Mouse (Mus musculus): ENCODE data around the gene Narfl.
"Not testable (repeated sequence)": the region's sequence is repeated elsewhere in the genome, so short reads cannot be mapped to it uniquely, and the experiment has no call there.

Gene Narfl

DNA sequence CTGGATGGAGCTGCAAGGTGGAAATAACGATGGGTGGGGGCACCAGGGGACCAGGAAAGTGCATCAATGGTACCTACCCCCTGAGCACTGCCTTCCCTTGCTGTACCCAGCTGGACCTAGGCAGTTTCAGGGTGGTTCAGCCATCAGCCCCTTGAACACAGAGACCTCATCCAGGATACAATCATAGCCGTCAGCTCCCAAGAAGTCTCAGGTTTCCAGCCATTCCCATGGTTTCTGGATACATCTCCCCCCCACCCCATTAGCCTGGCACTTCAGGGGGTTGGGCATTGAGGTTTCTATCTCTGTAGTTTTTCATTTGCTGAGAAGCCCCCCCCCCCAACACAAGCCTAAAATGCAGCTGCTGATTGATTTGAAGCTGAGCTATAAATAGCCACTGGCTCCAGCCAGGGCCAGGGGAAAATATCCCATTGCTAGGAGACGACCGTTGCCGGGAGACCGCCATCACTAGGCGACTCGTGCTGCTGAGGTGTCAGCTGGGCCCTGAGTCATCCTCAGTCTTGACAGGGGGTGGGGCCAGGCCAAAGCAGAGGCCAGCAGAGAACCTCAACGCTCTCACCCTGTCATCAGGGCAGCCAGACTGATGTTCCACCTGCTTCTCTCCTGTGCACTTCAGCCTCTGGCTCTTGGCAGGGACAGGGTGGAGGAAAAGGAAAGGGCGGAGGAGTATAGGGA lies 29.4 kb downstream of the Narfl start:
- peak; percentile 69 to 86 for DNase-seq (ENCODE audit: low spot score in 2 of 2)

DNA sequence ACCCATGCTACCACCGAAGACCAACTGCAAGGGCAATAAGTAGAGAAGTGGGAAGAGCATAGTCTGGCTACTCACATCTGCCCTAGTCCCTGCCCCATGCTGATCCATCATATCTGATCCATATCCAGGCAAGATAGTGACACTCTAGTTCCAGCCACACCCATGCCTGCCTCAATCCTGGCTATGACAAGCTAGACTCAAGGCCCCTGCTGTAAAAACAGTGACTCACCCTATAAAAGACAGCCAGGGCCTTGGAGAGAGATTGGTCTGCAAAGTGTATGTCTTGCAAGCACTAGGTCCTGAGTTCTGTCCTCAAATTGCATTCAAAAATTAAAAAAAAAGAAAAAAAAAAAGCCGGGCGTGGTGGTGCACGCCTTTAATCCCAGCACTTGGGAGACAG lies 32.9 kb downstream of the Narfl start:
- no peak for DNase-seq (ENCODE audit: low spot score in 2 of 2)

DNA sequence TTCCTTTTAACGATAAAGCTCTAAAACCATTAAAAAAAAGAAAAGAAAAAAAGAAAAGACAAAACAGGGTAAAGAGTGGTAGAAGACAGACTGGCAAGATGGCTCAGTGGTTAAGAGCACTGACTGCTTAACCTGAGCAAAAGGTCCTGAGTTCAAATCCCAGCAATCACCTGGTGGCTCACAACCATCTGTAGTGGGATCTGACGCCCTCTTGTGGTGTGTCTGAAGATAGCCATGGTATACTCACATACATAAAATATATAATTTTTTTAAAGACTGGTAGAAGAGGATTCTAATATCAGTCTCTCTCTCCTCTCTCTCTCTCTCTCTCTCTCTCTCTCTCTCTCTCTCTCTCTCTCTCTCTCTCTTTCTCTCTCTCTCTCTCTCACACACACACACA lies 33.9 kb downstream of the Narfl start:
- DNase-seq (ENCODE audit: low spot score in 2 of 2) = not testable (repeated sequence)

DNA sequence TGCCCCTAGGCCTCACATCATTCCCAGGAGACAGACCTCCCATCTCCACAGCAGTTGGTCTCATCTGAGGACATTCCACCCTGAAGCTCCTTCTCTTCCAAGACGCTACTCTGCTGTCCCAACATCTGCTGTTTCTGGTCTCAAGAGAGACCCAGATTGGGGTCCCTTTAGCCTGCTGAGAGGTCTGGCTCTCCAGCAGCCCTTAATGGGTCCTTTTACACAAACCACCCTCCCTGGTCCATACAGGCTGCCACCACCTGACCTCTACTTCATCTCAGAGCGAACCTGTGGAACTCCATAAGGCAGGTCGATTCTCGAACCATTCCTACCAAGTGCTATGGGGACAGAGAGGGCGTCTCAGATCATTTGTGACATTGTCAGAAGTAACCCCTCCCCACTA lies 34.5 kb downstream of the Narfl start:
- DNase-seq (ENCODE audit: low spot score in 2 of 2) = no peak

DNA sequence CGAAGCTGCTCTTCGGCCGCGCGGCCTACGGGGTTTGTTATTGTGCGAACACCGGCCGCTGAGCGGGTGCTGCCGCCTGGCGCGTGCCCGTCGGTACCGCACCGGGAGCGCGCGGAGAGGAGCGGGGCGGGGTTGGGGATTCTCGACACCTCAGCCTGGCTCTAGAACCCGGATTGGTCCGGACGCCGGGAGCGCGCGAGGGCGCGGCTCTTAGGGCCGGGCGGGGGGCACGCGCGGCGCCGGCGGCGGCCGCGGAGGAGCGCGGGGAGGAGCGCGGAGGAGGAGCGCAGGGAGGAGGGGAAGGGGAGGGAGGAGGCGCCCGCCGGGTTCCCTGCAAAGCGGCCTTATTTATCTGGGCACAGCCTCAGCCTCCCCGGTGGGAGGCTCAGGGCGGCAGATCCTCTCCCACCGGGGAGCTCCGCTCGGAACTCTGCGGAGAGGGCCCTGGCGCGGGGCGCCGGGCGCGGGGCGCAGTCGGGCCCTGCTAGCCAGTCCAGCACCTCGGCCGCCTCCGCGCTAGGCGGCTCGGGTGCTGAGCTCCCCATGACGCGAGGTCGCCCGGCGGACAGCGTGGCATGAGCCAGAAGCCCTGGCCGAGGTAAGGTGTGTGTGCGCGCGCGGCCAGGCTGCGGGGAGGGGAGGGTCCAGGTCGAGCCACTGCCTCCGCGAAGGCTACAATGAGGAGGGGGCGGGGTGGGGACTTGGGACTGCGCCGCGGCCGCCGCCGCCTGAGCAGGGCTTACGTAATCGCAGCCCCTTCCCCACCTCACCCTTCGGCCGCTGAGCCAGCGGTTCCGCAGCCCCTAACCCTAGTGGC lies 35.4 kb downstream of the Narfl start, which contains the start of gene Fbxl16:
Gene Fbxl16, plus strand, starts transcription at position 297 of the 817 bp plus-strand sequence.
- peak; percentile 84 to 90 for DNase-seq (ENCODE audit: low spot score in 2 of 2)

DNA sequence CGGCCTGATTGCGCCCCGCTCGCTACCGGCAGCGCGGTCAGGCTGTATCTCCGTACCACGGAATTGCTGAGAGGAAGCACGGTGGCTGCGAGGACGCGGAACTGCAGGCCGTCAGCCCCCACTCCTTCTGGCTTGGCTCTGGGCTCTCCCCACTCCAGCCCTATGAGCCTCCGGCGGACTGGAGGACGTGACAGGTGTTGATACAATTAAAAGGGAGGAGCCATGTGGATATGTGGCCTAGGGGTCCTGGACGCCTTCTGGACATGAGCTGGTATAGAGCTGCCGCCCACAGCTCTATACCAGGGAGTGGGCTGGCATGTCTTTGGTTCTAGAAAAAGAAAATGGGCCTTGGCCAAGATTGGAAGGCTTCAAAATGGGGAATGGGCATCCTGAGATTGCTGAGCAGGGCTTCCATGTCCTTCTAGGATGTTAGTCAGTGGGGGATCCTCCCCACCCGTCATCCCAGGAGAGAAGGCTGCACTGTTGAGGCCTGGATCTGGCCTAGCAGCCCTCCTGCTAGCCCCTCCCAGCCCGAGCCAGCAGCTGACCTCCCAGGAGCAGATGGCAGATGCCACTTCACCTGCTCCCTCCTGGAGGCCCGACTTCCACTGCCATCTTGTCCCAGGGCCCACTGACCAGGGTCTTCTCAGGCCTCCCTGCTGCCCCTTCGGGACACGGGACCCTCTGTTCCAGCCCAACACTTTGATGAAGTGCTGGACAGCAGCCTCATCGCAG lies 36.2 kb downstream of the Narfl start:
- DNase-seq (ENCODE audit: low spot score in 2 of 2) = peak in 1 of 2 experiments; percentile 51

DNA sequence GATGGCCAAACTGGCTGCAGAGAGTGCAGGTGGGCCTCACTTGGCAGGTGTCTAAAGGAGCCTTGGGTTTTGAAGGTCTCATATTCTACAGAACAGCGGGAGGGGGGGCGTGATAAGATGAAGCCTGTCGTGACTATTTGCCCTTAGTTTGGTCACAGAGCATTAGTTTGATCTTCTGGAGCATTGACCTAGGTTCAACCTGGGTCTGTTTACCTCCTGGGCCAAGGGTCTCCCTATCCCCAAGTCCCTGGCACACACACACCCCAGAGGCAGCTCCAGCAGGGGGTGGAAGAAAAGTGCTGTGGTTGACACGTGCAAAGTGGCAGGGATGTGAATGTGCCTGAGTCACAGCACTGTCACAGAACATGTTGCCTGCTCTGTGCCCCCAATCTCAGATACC lies 37.3 kb downstream of the Narfl start:
- no peak for DNase-seq (ENCODE audit: low spot score in 2 of 2)

DNA sequence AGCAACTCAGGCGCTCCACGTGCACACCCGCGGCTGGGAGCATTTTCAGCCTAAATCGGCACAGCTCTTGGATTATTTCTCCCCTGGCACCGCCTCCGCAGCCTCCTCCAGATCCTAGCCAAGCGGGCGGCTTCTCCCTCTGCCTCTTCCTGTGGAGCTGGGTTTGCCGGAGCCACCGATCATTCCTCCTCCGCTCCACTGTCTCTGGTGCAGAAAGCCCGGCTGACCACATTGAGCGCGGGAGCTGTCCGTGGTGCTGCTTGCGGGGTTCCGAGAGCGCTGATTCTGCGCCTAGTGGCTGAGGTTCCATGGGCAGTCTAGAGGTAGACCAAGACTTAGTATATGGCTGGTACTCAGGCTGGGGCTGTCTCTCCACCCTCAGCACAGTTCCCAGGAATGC lies 39.9 kb downstream of the Narfl start:
- DNase-seq (ENCODE audit: low spot score in 2 of 2) = peak; percentile 79 to 91

DNA sequence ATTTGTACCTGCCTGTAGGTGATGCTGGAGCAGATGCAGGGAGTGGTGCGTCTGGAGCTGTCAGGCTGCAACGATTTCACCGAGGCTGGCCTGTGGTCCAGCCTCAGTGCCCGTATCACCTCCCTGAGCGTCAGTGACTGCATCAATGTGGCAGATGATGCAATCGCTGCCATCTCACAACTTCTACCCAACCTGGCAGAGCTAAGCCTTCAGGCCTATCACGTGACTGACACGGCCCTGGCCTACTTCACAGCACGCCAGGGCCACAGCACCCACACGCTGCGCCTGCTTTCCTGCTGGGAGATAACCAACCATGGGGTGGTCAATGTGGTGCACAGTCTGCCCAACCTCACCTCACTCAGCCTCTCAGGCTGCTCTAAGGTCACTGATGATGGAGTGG lies 44.1 kb downstream of the Narfl start:
- DNase-seq (ENCODE audit: low spot score in 2 of 2) = no peak

DNA sequence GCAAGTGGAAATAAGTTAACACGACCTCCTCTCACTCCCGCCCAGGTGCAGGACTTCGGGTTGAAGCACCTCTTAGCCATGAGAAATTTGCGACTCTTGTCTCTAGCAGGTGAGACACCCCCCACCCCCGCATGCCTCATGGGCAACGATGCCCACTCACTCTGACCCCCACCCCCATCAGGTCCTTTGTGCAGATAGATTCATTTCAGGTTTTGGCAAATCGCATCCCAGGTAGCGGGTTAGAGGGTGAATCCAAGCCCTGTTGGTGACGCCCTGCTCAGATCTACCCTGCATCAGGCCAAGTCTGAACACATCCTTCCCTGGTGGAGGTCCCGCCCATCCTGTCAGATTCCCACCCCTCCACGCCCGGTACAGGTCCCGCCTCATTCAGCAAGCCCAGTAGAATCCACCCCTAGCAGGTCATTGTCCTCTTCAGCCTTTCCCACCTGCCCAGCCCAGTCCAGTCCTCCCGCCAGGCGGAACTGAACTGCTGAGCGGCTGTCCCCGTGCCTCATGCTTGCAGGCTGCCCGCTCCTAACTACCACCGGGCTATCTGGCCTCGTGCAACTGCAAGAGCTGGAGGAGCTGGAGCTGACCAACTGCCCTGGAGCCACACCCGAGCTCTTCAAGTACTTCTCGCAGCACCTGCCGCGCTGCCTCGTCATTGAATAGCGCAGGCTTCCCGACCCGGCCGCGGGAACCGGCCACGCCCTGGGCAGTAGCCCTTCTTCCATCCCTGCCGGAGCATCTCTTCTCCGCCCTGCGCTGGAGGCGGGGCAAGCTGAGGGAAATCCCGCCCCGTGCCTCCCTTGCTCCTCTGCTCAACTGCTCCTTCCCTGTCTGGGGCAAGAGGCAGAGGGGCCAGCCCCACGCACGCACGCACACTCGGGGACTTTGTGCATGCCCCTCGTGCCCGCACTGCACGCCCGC lies 45.5 kb downstream of the Narfl start:
- DNase-seq (ENCODE audit: low spot score in 2 of 2) = no peak

DNA sequence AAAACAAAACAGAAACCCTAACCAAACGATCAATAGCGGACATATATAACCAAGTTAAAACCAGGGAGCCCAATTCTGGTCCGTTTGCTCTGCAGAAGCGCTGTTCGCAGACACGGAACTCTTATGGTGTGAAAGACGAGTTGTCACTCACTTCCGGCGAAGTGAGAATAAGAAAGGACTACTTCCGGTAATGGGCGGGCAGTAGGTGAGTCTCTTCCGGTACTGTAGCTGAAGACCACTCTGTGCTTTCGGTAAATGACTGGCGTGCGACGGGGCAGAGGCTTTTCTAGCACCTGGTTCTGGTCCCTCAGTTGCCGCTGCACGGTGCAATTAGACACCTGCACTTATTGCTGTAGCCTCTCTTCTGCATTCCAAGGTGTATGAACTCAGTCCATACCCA lies 49.9 kb downstream of the Narfl start, which contains the start of gene Wdr24:
Gene Wdr24, plus strand, starts transcription at position 176 of the 400 bp plus-strand sequence.
- peak in 1 of 2 experiments; percentile 87 for DNase-seq (ENCODE audit: low spot score in 2 of 2)

DNA sequence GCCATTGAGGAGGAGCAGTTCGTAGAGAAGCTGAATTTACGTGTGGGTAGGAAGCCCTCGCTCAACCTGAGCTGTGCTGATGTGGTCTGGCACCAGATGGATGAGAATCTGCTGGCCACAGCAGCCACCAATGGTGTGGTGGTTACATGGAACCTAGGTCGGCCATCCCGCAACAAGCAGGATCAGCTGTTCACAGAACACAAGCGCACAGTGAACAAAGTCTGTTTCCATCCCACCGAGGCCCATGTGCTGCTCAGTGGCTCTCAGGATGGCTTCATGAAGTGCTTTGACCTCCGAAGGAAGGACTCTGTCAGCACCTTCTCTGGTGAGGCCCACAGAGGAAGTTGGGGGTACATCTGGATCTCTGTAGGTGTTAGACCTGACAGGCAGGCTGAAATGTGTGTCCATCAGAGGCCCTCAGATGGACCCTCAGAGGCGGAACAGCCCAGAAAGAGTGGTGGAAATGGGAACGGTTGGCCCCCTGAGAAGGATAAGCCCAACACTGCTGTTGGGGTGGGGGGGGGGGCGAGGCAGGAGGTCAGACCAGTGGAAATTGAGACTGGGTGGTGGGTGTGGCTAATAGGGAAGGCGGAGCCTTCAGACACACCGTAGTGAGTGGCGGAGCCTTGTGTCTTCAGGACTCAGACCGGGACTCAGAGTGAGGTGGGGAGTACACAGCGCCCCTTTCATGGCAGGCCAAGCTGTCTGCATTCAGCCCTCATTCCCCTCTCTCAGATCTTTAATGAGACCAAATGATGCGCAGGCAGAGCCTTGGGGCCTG lies 51.0 kb downstream of the Narfl start:
- no peak for DNase-seq (ENCODE audit: low spot score in 2 of 2)

DNA sequence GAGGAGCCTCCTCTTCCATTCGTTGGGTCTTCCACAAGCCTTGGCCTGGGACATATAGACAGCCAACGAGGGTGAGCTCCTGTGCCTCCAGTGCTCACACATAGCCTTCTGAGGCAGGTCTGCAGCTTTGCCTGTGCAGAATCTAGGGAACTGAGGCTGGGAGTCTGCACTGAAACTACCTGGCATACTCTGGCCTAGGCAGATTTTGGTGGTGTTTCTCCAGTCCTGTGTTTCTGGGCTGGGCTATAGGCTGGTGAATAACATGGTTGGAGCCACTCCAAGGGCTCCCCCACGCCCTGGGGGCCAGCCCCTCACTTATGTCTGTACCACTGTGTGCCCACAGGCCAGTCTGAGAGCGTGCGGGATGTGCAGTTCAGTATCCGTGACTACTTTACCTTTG lies 51.7 kb downstream of the Narfl start:
- no peak for DNase-seq (ENCODE audit: low spot score in 2 of 2)

DNA sequence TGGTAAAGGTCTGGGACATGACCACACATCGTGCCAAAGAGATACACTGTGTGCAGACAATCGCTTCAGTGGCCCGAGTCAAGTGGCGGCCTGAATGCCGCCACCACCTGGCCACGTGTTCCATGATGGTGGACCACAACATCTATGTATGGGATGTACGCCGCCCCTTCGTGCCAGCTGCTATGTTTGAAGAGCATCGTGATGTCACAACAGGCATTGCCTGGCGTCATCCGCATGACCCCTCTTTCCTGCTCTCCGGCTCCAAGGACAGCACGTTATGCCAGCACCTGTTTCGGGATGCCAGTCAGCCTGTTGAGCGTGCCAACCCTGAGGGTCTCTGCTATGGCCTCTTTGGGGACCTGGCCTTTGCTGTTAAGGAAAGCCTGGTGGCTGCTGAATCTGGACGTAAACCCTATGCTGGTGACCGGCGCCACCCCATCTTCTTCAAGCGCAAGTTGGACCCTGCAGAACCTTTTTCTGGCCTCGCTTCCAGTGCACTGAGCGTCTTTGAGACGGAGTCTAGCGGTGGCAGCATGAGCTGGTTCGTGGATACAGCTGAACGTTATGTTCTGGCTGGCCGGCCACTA lies 52.5 kb downstream of the Narfl start:
- no peak for DNase-seq (ENCODE audit: low spot score in 2 of 2)

DNA sequence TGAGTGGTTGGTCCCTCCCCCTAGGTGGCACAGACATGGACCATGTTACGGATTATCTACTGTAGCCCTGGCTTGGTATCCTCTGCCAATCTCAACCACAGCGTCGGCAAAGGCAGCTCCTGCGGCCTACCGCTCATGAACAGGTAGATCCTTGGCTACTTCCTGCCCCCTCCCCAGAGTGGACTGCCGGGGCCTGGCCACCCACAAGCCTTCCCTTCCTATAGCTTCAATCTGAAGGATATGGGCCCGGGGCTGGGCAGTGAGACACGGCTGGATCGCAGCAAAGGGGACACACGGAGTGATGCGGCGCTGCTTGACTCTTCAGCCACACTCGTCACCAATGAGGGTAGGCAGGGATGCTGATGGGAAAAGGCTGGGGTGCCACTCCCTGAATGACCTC lies 53.4 kb downstream of the Narfl start:
- DNase-seq (ENCODE audit: low spot score in 2 of 2) = no peak

DNA sequence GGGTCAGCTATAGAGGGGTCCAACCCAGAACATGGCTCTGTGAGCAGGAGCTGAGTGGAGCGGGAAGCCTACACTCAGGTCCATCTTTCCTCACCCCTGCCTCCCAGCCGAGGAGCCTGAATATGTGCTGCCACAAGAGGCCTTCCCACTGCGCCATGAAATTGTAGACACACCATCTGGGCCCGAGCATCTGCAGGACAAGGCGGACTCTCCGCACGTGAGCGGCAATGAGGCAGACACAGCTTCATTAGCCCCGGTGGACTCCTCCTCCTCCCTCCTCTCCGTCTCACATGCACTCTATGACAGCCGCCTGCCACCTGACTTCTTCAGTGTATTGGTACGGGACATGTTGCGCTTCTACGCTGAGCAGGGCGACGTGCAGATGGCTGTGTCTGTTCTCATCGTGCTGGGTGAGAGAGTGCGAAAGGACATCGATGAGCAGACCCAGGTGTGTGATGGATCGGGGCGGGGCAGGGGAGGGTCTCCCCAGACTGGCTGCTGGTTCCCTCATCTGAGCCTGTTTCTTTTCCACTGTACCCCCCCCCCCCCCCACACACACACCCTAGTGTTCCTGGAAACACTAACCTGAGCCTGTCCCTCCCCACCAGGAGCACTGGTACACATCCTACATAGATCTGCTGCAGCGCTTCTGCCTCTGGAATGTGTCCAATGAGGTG lies 54.1 kb downstream of the Narfl start:
- no peak for DNase-seq (ENCODE audit: low spot score in 2 of 2)

DNA sequence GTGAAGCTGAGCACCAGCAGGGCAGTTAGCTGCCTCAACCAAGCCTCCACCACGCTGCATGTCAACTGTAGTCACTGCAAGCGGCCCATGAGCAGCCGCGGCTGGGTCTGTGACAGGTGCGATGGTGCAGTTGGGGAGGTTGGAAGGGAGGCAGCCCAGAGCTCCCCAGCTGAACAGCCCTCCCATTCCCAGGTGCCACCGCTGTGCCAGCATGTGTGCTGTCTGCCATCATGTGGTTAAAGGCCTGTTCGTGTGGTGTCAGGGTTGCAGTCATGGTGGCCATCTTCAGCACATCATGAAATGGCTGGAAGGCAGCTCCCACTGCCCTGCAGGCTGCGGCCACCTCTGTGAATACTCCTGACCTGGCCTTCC lies 54.6 kb downstream of the Narfl start:
- DNase-seq (ENCODE audit: low spot score in 2 of 2) = no peak

DNA sequence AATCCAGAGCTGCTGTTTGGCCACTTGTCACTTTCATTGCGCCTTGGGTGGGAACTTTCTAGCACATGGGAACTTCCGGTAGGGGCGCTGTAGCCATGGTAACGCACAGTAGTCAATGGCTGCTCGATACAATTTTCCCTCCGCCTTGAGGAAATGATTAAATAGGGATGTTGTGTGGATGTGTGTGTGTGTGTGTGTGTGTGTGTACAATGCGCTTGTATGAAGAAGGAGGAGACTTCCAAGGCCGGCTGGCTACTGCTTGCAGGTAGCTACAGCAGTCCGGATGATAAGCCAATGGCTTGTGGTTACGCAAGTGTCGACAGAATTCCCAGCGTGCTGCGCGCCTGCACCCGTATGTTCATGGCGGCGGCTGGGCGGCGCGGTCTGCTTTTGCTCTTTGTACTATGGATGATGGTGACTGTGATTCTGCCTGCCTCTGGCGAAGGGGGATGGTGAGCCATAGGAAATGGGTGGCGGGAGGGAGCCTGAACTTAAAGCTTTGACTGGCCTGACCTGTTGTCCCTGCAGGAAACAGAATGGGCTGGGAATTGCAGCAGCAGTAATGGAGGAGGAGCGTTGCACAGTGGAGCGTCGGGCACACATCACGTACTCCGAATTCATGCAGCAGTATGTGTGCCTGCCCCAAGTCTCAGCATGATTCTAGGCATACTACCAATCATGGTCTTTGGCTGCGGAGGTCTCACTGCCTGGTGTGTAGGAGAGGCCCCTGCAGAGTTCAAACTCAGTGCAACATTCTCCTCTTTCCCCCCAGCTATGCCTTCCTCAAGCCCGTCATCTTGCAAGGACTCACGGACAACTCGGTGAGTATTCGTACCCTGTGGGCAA lies 55.4 kb downstream of the Narfl start, which contains the start of gene Jmjd8:
Gene Jmjd8, plus strand, starts transcription at position 156 of the 846 bp plus-strand sequence.
- peak in 1 of 2 experiments; percentile 84 for DNase-seq (ENCODE audit: low spot score in 2 of 2)

Measured in left cerebral cortex, adult 9 months (tissue).